Mouse (Mus musculus) CH12F3 (cell line): ENCODE results near the gene 2610528A11Rik.
"Not testable (repeated sequence)": the region's sequence is repeated elsewhere in the genome, so short reads cannot be mapped to it uniquely, and the experiment has no call there.

Experiments used
- in situ Hi-C: fragments of 300-500 bp; cut with MboI; formaldehyde crosslinking; loops from 2 replicates; pipeline ENCODE4 v1.14.3; 2020; ENCODE audit warnings: low sequenced_read_pairs

Gene 2610528A11Rik

DNA sequence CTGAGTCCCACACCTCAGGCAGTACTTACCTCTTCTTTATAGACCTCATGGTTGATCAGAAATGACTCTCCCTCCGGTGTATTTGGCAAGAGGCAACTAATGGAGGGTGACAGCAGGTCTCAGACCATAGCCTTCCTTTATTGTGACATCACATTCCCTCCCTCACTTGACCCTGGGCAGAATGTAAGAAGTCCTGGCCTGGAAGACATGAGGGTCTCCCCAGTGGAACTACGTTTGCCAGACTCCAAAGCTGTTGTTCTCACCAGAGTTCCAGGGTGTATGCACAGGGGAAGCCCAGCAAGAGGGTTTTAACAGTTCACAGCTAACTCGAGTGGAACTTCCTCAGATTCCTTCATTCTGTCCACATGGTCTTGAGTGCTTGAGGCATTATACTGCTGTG, at the start of gene 2610528A11Rik:
2610528A11Rik (minus strand) TSS at position 101 of the 400 bp plus-strand sequence.
- in situ Hi-C loops: no loop called here

DNA sequence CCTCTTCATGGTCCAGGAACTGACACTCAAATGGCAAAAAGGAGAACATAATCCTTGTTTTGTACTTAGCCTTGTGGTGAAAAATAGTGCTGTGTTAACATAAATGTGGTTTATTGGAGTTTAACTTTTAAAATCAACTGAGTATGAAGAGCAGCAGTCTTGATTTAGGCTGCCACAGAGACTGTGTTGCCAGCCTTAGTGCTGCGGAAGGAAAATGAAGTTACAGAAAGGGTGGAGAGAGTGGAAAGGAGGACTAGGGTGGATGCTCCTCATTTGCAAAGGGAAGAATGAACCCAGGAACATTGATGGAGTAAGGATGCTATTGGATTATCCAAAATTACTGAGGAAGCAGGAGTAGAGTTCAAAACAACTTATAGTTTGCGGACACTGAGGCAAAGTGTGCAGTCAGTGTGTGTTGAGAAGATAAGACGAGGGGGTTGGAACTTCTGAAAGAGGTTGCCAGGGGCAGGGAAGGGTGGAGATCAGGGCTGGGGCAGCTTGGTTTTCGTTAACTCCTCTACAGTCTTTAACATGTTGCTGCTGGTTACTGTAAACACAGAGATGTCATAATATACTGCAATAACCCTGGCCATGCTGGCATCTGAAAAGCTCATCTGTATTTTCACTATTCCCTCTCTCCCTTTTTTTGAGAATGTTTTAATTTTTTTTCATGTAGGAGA, 49.6 kb upstream of the 2610528A11Rik start:
- in situ Hi-C loops: no loop called here

DNA sequence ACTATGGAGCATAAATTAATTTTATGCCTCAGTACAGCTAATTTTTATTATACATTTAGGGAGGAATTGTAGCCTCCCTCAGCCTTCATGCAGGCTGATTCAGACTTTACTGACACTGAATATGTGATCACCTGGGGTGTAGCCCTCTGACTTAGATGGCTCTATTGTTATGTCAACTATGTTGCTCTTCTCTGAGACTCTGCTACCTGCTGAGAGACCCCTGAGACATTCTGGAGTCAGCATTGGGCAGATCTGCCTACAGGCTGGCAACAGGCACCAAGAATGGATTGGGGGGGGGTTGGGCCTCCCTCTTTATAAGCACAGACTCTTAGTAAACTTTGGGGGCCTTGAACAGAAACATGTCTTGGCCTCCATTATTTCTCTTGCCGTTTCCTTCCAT, 40.6 kb upstream of the 2610528A11Rik start:
- in situ Hi-C loops: no loop called here

DNA sequence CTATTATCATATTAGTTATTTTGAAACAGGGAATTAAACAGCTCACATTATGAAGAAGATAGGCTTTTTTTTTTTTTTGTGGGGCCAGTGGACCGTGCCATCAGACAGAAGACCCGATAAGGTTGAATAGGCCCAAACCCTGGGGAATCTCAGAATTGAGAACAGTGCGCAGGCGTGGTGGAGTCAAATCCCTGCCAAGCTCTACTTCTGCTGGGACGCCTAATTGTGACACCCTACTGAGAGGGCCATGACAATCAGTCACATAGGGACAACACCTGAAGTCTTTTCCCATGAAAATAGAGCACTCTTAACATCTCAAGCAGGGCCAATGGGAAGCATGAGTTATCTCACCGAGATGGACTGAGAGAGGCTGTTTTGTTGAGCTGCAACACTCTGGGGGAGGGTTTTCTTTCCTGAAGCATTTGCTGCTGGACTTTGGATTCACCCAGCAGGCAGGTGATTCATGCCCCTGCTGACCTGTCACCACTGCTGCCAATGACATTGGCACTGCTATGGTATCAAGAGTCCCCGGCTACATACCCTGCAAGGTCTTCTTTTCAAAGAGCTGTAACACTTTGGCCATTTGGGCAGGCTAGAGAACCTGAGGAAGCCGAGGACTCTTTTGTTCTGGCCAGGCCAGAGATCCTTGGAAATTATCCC, 25.4 kb upstream of the 2610528A11Rik start:
- in situ Hi-C loops: no loop called here

DNA sequence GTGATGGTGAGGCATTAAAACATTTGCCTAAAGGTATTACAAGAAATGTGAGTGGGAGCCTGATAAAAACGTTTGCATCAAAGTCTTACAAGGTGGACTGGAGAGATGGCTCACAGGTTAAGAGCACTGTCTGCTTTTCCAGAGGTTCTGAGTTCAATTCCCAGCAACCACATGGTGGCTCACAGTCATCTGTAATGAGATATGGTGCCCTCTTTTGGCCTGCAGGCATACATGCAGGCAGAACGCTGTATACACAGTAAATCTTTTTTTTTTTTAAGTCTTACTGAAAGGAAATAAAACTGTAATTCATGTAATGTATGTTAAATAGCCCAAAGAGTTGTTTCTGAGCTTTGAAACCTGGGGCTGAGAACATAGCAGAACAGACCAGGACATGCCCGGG, 23.8 kb upstream of the 2610528A11Rik start:
- in situ Hi-C loops: not testable (repeated sequence)

DNA sequence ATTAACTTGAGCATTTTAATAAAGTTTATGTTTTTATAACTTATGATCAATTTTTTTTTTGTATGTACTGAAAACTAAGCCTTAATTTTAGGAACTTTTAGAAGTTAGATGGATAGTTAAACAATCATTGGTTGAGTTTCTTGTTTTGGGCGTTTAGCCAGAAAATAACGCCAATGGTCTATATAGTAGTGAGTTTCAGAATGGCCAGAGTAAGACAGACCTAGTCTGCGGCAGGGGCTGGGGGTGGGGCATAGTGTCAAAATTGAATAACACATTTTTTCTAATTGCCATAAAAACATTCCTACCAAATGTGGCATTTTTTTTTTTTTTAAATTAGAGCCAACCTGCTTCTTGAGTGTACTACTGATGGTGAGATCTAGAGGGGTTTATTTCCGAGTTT, 22.3 kb upstream of the 2610528A11Rik start:
- in situ Hi-C loops: no loop called here

DNA sequence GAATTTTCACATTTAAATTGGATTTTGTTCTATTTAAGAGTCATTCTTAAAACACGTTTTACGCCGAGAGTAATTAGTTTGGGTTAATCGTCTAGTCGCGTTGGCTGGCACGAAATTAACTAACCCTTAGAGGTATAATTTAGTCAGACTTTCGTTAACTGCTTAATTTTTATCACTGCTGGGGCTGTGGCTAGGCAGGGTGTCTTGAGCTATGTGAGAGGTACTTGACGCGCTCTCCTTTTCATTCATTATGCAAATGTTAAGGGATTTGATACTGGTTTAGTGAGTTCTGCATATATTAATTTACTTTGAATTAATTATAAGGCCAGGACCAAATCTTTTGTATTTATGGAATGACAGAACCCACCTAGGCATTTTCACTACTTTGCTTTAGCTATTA, 21.8 kb upstream of the 2610528A11Rik start:
- in situ Hi-C loops: no loop called here

DNA sequence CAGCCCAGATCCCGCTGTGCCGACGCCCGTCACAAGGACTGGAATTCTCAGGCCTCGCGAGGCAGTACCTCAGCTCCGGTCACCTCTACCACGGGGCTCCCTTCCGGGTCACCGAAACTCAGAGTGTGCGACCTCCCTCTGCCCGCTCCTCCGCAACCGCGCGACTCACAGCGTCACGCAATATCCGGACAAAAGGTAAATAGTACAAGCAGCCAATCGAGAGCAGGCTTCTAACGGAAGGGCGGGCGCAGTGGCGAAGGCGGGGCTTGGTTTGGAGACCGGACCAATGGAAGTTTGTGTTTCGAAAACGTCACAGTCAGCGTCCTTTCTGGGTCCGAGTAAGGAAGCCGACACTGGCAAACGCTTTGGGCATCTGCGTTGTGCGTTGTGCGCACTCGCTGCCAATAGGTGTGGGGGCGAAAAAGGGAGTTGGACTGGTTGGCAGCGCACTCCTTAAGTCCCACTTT, 21.3 kb upstream of the 2610528A11Rik start, which contains the start of gene Ghitm:
Ghitm (minus strand) TSS at position 146 of the 467 bp plus-strand sequence.
- in situ Hi-C loops: no loop called here

DNA sequence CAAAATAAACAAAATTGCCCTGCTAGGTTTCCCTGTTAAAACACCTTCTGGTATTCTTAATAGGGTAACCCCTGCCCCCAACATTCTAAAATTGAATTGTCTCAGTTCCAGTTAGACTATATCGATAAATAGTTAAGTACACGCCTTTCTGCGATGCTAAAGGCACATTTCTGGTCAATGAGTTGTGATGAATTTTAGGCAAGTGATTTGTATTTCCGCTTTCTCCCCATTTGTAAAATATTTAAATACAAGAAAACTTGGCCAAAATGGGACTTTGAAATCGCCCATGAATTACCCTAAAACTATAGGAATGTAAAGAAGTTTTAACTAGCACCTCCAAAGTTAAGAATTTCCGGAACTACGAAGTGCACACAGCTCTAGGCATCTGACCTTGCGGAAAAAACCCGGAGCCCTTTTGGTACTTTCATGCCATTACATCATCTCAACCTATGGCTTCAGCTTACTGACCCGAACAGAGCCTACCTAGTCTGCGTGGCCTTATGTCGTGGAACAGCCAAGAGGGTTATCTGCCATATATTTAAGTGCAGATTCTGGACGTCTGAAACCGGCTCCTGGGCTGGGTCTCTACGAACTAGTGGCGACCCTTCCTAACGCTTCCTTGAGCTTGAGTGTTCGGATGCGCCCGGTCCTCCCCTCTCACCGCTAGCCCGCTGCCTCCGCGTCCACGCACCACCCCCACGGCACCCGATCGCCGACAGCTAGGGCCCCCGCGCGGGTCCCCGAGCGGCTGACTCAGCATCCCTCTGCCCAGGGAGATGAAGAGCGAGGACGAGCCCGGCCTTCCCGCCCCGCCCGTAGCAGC, 20.7 kb upstream of the 2610528A11Rik start:
- in situ Hi-C loops: no loop called here

DNA sequence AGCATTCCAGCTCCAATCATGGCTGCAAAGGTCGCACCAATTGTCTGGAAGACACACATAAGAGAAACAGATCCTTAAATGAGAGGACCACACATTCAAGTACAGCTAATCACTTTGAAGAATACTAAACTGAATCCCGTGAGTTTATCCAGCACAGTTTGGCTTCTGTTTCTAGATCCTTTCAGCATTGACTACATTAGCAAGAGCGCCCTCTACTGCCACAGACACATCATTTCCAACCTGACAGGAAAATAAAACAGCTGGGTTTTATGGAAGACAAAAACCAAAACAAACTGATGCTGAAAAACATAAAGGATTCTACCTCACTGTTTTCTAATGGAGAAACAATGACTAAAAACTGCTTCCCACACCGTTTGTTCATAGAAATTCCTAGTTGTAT, 13.8 kb upstream of the 2610528A11Rik start:
- in situ Hi-C loops: no loop called here

DNA sequence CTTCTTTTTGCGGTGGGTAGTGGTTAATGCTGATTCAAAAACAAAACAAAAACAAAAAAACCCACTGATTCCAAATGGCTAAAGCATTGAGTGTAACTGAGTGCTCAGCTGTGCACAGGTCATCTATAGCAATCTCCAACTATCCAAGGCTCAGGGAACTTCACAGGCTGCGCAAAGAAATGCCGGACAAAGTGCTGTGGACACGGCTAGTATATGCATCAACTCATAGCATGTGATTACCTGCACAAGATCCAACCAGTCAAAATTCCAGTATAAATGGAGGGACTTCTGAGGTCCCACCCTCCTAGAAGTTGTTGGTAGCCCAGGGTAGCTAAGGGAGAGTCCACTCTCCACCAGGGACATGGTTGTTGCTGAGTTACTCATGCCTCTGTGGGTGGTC, 5.4 kb upstream of the 2610528A11Rik start:
- in situ Hi-C loops: no loop called here

DNA sequence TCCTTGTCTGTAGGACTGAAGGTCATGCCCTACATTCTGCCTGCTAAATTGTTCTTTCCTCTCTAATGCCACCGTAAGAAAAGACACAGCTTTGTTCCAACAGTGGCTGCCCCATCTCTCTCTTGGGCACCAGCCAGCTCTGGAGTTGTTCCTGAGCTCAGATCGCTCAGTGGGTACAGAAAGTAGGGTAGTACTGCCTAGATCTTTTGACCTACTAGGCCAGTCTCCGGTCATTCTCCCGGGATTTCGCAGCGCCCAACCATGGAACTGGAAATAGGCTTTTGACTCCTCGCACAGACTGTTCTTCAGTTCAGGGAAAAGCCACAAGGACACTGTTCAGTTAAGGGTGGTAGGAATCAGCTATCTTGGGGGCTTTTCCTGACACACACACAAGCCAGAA, 891 bp downstream of the 2610528A11Rik start:
- in situ Hi-C loops: no loop called here

DNA sequence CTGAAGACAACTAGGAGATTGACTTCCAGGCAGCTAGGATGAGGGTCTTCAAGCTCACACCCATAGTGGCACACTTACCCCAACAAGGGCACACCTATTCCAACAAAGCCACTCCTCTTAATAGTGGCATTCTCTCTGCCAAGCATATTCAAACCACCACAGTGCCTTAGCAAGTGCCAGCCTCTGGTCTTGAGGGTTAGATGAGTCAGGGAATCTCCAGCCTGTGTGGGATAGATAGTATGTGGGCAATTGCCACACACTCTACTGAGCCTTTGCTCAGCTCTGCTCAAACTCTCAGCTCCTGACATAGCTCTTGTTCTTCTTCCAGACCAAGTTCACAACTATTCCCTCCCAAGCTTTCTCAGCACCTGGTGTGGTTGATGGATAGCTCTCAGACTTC, 2.5 kb downstream of the 2610528A11Rik start:
- in situ Hi-C loops: no loop called here

DNA sequence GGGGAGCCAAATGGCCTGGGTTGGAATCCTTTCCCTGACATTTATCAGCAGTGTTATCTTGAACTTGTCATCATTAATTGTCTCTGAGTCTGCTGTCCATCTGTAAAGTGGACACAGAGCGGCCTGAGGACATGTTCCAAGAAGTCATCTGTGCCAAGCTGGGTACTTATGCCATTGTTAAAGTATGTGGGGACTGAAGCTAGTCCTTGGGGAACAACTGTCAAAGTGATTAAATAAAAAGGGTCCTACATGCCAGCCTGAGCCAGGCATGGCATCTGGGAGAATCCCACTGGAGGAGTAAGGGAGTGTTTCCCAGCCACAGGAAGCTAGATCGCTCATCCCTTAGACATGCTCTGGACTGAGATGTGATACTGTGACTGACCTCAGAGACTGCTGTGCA, 3.4 kb downstream of the 2610528A11Rik start:
- in situ Hi-C loops: no loop called here

DNA sequence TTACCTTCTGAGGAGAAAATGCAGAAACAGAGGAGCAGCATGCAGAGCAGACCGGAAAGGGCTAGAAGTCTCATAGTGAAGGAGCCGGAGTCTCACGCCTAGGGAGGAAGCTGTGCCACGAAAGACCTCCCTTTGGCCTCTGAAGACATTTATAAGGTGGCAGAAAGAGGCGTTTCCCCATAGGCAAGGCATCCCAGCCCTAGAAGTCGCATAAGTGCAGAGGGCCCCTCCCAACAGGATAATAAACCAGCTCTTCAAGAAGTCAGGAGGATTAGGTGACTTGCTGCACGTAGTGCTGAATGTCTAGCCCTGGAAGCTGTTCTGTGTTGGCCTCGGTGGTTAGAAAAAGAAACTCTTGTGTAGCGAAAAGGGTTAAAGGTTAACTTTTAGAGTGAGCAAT, 3.8 kb downstream of the 2610528A11Rik start:
- in situ Hi-C loops: no loop called here

DNA sequence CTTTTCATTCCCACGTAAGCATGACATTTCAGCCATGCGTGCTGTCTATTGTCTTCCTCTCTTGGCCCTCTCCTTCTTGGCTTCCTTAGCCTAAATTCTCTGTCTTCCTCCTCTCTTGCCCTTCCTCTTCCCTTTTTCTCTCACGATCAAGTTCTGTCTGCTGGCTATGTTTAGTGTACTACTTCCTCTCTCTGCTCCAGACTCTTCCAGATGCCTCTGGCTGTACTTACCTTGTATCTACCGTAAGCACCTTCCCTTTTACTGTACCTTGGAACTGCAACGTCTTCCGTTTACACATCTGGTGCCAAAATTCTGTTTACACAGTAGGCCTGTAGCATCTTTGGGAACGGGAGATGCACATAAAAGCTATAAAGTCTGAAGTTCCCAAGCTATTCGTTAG, 4.4 kb downstream of the 2610528A11Rik start:
- in situ Hi-C loops: no loop called here

DNA sequence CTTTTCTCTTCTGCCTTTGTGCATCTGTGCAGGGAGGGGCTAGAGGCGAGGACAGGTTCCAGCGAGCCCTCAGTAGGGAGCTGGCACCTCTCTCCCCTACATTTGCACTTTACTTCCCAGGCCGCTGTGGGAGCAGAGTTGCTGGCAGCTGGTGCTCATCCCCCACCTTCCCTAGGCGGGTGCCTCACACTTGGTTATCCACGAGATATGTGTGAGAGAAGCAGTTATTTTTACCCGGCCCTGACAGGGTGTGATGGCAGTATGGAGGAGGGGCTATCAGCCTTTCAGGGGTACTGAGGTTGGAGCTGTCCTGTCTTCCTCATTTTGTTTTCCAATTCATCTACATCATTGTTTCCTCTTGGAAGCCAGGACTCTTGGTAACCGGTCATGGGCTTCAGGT, 8.0 kb downstream of the 2610528A11Rik start:
- in situ Hi-C loops: no loop called here

DNA sequence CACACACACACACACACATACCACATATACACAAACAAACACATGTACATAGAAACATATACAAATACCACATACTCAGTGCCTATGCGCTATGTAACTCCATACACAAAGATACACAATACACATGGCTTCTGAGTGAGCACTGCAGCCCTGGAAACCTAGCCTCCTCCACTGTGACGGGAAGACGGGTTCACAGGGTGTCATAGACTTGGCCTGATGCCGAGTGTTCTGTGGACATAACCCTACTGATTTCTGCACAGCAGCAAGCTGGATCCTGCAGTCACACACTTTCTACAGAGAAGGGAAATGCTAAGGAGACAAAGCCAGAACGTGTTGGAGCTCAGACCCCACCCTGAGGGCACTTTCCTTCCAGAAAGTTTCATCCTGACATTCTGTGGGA, 9.1 kb downstream of the 2610528A11Rik start:
- in situ Hi-C loops: no loop called here

DNA sequence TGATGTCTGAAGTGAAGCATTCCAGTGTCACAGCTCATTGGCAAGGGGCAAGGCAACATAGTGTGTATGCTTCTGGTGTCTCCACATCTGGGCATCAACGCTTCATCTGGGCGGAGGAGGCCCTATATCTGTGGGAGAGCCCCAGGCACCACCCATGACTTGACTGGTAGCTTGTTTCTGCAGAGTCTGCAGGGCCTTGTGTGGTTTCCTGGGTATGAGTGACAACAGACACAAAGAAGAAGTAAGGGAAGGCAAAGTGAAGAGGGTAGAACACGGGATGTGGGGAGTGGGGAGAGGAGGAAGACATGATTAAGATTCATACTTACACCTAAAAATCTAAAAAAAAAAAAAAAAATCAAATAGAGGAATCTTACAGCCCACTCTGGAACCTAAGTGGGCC, 11.3 kb downstream of the 2610528A11Rik start:
- in situ Hi-C loops: no loop called here

DNA sequence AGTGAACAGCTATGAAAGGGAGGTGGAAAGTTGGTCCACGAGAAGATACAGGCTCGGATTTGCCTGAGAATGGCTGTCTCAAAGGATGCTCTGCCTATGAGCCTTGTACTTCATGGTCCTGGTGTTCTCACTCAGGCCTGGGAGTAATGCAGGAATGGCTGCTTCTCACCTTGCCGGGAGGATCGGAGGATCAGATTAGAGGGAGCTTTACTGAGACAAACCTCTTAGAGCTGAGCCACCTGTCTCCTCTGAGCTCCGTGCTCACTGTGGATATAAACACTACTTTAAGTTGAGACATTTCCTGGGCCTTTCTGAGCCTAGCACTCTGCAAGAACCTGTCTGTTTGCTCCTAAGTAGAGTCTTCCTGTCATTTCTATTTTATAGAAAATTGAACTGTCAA, 12.3 kb downstream of the 2610528A11Rik start:
- in situ Hi-C loops: no loop called here

DNA sequence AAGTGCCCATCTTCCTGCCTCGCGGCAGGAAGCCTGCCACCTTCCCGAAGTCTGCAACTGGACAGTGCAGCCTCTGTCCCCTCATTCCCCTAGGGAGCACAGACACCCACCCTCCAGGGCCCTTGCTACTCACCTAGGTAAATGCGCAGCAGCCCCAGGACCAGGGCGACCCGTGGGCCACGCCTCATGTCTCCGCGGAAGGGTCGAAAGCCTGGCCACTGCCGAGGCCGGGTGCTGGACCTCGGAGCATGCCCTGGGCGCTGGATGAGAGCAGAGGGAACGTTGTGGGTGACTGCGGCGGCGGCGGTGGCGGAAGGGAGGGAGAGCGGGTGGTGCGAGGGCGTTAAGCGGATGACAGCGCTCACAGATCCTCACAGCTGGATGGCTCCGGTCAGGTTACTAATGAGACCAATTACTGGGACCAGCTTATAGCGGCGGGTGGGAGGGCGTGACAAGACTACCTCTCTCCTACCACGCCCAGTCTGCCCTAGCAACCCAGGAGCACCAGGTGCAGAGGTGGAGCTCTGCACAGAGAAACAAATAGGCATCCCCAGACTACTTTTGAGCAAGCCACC, 15.8 kb downstream of the 2610528A11Rik start, which contains the start of gene Cdhr1:
Cdhr1 (minus strand) TSS at position 392 of the 575 bp plus-strand sequence.
- in situ Hi-C loops: no loop called here
